Mouse (Mus musculus): Measurements from ENCODE around the gene Dbndd1. TPM values are rescaled to one million over a fixed set of nuclear protein-coding genes. Genes with fewer than 3 reads are reported as not detected.

The Dbndd1 gene
- total and polyA plus RNA-seq, 3 experiments, result 0.55 to 2.1 TPM; not detected in 1

- TF ChIP-seq USF1 (IDR thresholded peaks at IDR 0.05; ENCODE audit: low read depth, low read length), result no peak
- no peak for TF ChIP-seq ZC3H11A (IDR thresholded peaks at IDR 0.05; ENCODE audit: low read depth, low read length)
- TF ChIP-seq MXI1 (IDR thresholded peaks at IDR 0.05; ENCODE audit: low read depth, low read length), result peak; percentile 89
- TF ChIP-seq CHD1 (IDR thresholded peaks at IDR 0.05; ENCODE audit: low read depth, low read length), result no peak
- TF ChIP-seq IRF4 (IDR thresholded peaks at IDR 0.05; ENCODE audit: low read depth, low read length), result peak; percentile 62; the same call in 1 of the 2 replicates
- peak; percentile 31; the same call in 1 of the 2 replicates for TF ChIP-seq MAZ (IDR thresholded peaks at IDR 0.05; ENCODE audit: low read depth, low read length)
- no peak for TF ChIP-seq MEF2A (IDR thresholded peaks at IDR 0.05; ENCODE audit: borderline replicate concordance, low read depth, low read length)
- TF ChIP-seq POLR2AphosphoS2 (IDR thresholded peaks at IDR 0.05; ENCODE audit: low read depth, low read length), result no peak
- peak; percentile 64; the same call in 1 of the 2 replicates for TF ChIP-seq ZMIZ1 (IDR thresholded peaks at IDR 0.05; ENCODE audit: low read depth, low read length)
- TF ChIP-seq NELFE (IDR thresholded peaks at IDR 0.05; ENCODE audit: low read depth, low read length), result peak; percentile 94
- no peak for TF ChIP-seq MAFK (IDR thresholded peaks at IDR 0.05; ENCODE audit: insufficient replicate concordance, low read length)
Measured at GRCm38 (mm10) chr8:123477737-123478258, 37.5 kb downstream of the Dbndd1 start, which contains the start of gene Afg3l1 (continued).

- TF ChIP-seq ZMIZ1 (IDR thresholded peaks at IDR 0.05; ENCODE audit: low read depth, low read length), result no peak
- TF ChIP-seq PAX5 (IDR thresholded peaks at IDR 0.05; ENCODE audit: low read length), result no peak
- no peak for TF ChIP-seq MAX (IDR thresholded peaks at IDR 0.05; ENCODE audit: low read length)
- TF ChIP-seq USF2 (conservative IDR thresholded peaks at IDR 0.05; ENCODE audit: low read depth, low read length), result no peak
- TF ChIP-seq RCOR1 (conservative IDR thresholded peaks at IDR 0.05; ENCODE audit: low read depth, low read length), result no peak; the same call in 1 of the 2 replicates
- no peak for TF ChIP-seq KAT2A (IDR thresholded peaks at IDR 0.05; ENCODE audit: insufficient replicate concordance, low read length)
- no peak for TF ChIP-seq MAFK (IDR thresholded peaks at IDR 0.05; ENCODE audit: insufficient replicate concordance, low read length)
- TF ChIP-seq MYC (IDR thresholded peaks at IDR 0.05; ENCODE audit: low read depth, low read length), result no peak
- TF ChIP-seq ZNF384 (IDR thresholded peaks at IDR 0.05; ENCODE audit: low read depth, low read length), result no peak
- no peak for TF ChIP-seq E2F4 (IDR thresholded peaks at IDR 0.05; ENCODE audit: insufficient replicate concordance, low read depth, low read length)
- TF ChIP-seq ELF1 (IDR thresholded peaks at IDR 0.05; ENCODE audit: low read depth, low read length), result no peak
- no peak for TF ChIP-seq SMC3 (IDR thresholded peaks at IDR 0.05; ENCODE audit: low read depth, low read length)
- TF ChIP-seq POLR2AphosphoS2 (IDR thresholded peaks at IDR 0.05; ENCODE audit: low read depth, low read length), result no peak
- TF ChIP-seq CHD1 (IDR thresholded peaks at IDR 0.05; ENCODE audit: low read depth, low read length), result no peak
- TF ChIP-seq TBP (conservative IDR thresholded peaks at IDR 0.05; ENCODE audit: low read depth, low read length), result no peak
- TF ChIP-seq CTCF (conservative IDR thresholded peaks at IDR 0.05 in 1 of 2, IDR thresholded peaks at IDR 0.05 in 1 of 2; ENCODE audit: low read depth in 2 of 2, low read length in 2 of 2), result no peak
- no peak for TF ChIP-seq UBTF (IDR thresholded peaks at IDR 0.05; ENCODE audit: low read depth, low read length)
- Histone ChIP-seq H3K4me3 (replicated peaks in 1 of 3; ENCODE audit: low read depth in 2 of 3, low read length in 2 of 3, poor library complexity in 1 of 3) (peak overlapping the region; percentile 80 to 100 (median 86)), H3K36me3 (replicated peaks in 1 of 2; ENCODE audit: control insufficient read depth in 1 of 2, insufficient read depth in 1 of 2, low read length in 1 of 2) (peaks cover 14 to 20% of the 10 kb centered on the region in 2 experiments), H3K27ac (ENCODE audit: insufficient read depth, low read depth) (no peak overlapping the region), H3K9ac (ENCODE audit: insufficient read depth, low read depth) (peak overlapping the region; percentile 45), H3K4me2 (ENCODE audit: insufficient read depth, low read depth, poor library complexity, severe bottlenecking) (peak overlapping the region; percentile 62), H3K79me2 (replicated peaks; ENCODE audit: control insufficient read depth, extremely low read depth, insufficient read depth, poor library complexity, severe bottlenecking) (peaks cover 24% of the 10 kb centered on the region), H3K4me1 (ENCODE audit: control insufficient read depth in 1 of 2, insufficient read depth in 2 of 2) (peaks cover 13 to 24% of the 10 kb centered on the region in 2 experiments), H3K9me3 (replicated peaks; ENCODE audit: low read length) (no peaks in the 10 kb centered on the region), H3K27me3 (replicated peaks) (no peaks in the 10 kb centered on the region)
- in situ Hi-C loops (cut with MboI; ENCODE audit: low pct_ligation_motif_present, low pct_unique_long_range_greater_than_20kb, low sequenced_read_pairs) (no loop called here), dilution Hi-C loops (cut with MboI; ENCODE audit: extremely low pct_ligation_motif_present, extremely low pct_unique_long_range_greater_than_20kb, low sequenced_read_pairs) (no loop called here)
- no peak for DNase-seq (ENCODE audit: extremely low read depth)
Measured at GRCm38 (mm10) chr8:123476911-123477736, 38.1 kb downstream of the Dbndd1 start.
